Mouse (Mus musculus): ENCODE measurements around the gene Wdr4. TPM values are rescaled to one million over a fixed set of nuclear protein-coding genes. Genes with fewer than 3 reads are reported as not detected.

The Wdr4 gene
- 10 to 100 TPM; 29.8 to 33.8 TPM for total RNA-seq (2023)

GRCm38 (mm10) chr17:31519946-31520838 lies at the start of gene Wdr4, which contains the start of gene Ndufv3:
Gene Wdr4, minus strand, starts transcription at chr17:31519980.
Gene Ndufv3, plus strand, starts transcription at chr17:31520115.

GRCm38 (mm10) chr17:31564015-31564857 lies 44.5 kb upstream of the Wdr4 start, which contains the start of gene Pknox1:
Gene Pknox1, plus strand, starts transcription at chr17:31564734.

Other genes with a start within 250 kb of the Wdr4 start
- under 1 TPM in 1 of 2 experiments, not detected in 1; 0.73 TPM for gene Rsph1, start 242.6 kb downstream of the Wdr4 start, total RNA-seq (2023)
- 10 to 100 TPM; 42.8 to 46.5 TPM for gene Slc37a1, start 233.2 kb downstream of the Wdr4 start, total RNA-seq (2023)
- gene Pde9a, start 133.8 kb downstream of the Wdr4 start, total RNA-seq (2023), result under 1 TPM in 1 of 2 experiments, not detected in 1; 0.70 TPM
- 100 to 1,000 TPM in 1 of 2 experiments, 10 to 100 TPM in 1; 73.5 to 102 TPM for gene Ndufv3, start 135 bp upstream of the Wdr4 start, total RNA-seq (2023)
- gene Pknox1, start 44.8 kb upstream of the Wdr4 start, total RNA-seq (2023), result 10 to 100 TPM; 33.2 to 37.4 TPM
- gene Cbs, start 117.3 kb upstream of the Wdr4 start, total RNA-seq (2023), result under 1 TPM in 1 of 2 experiments, not detected in 1; 0.23 TPM
- 100 to 1,000 TPM; 304 to 307 TPM for gene U2af1, start 138.9 kb upstream of the Wdr4 start, total RNA-seq (2023)
- not detected for gene Cryaa, start 157.8 kb upstream of the Wdr4 start, total RNA-seq (2023)